Mouse (Mus musculus): ENCODE measurements around the gene Tceal8.

GRCm38 (mm10) chrX:136144195-136144594 is 27.9 kb downstream of the Tceal8 start:
- TF ChIP-seq GATA1 (IDR thresholded peaks at IDR 0.05; ENCODE audit: borderline replicate concordance, low read length) (no peak), FLI1 (IDR thresholded peaks at IDR 0.05; ENCODE audit: low read length) (no peak)
